Mouse (Mus musculus) lung, embryonic 16.5 days (tissue): ENCODE data around the gene Etfrf1. TPM values are rescaled to one million over a fixed set of nuclear protein-coding genes. Genes with fewer than 3 reads are reported as not detected.

Experiments used
- ATAC-seq: fragments of 200-750 bp; cut with Nextera tagmentation; 2 replicates; pipeline ENCODE4 v1.8.0; 2017; ENCODE audit warnings: low read depth, mild to moderate bottlenecking, moderate library complexity
- H3K27ac ChIP-seq: fragments of 300-500 bp; sonication (generic); 2 replicates; pipeline ENCODE4 v1.5.1; 2014; ENCODE audit warnings: mild to moderate bottlenecking, control low read depth, low read length
- H3K27me3 ChIP-seq: fragments of 300-500 bp; sonication (generic); 2 replicates; pipeline ENCODE4 v1.6.1; 2014; ENCODE audit warnings: low read depth, low read length, mixed read lengths; ENCODE audit not compliant: control insufficient read depth, insufficient read depth
- H3K36me3 ChIP-seq: fragments of 300-500 bp; sonication (generic); 2 replicates; pipeline ENCODE4 v1.6.1; 2014; ENCODE audit warnings: low read length; ENCODE audit not compliant: control insufficient read depth, insufficient read depth
- H3K4me1 ChIP-seq: fragments of 300-500 bp; sonication (generic); replicated peaks from 2 replicates; pipeline ENCODE4 v1.6.1; 2014; ENCODE audit warnings: low read length, mixed read lengths; ENCODE audit not compliant: control insufficient read depth, insufficient read depth
- H3K4me2 ChIP-seq: fragments of 300-500 bp; sonication (generic); 2 replicates; pipeline ENCODE4 v1.6.1; 2014; ENCODE audit warnings: low read depth, low read length, control low read depth
- H3K4me3 ChIP-seq: fragments of 300-500 bp; sonication (generic); 2 replicates; pipeline ENCODE4 v1.5.1; 2014; ENCODE audit warnings: mild to moderate bottlenecking, low read length, control low read depth
- H3K9ac ChIP-seq: fragments of 300-500 bp; sonication (generic); 2 replicates; pipeline ENCODE4 v1.6.1; 2014; ENCODE audit warnings: low read length, control low read depth
- H3K9me3 ChIP-seq: fragments of 300-500 bp; sonication (generic); 2 replicates; pipeline ENCODE4 v1.6.1; 2016; ENCODE audit warnings: low read length; ENCODE audit not compliant: control insufficient read depth
- WGBS: fragments of 180-500 bp; shearing (Covaris S2); extraction: QIAGEN DNeasy Blood & Tissue Kit; methylation state at CpG from one replicate; pipeline ENCODE4 v1.1.7; 2014; 5-methylcytosine and 5-hydroxymethylcytosine counted together
- polyA plus RNA-seq: library from polyadenylated mRNA; unstranded; fragments of >200 nt; fragmentation: Nextera tagmentation; extraction: Ambion mirVana; gene quantifications from 2 replicates; pipeline ENCODE4 v1.2.1, GENCODE M21; 2015

The Etfrf1 gene
- polyA plus RNA-seq, 1 experiment from 2014 or later, result 28.1 TPM

DNA sequence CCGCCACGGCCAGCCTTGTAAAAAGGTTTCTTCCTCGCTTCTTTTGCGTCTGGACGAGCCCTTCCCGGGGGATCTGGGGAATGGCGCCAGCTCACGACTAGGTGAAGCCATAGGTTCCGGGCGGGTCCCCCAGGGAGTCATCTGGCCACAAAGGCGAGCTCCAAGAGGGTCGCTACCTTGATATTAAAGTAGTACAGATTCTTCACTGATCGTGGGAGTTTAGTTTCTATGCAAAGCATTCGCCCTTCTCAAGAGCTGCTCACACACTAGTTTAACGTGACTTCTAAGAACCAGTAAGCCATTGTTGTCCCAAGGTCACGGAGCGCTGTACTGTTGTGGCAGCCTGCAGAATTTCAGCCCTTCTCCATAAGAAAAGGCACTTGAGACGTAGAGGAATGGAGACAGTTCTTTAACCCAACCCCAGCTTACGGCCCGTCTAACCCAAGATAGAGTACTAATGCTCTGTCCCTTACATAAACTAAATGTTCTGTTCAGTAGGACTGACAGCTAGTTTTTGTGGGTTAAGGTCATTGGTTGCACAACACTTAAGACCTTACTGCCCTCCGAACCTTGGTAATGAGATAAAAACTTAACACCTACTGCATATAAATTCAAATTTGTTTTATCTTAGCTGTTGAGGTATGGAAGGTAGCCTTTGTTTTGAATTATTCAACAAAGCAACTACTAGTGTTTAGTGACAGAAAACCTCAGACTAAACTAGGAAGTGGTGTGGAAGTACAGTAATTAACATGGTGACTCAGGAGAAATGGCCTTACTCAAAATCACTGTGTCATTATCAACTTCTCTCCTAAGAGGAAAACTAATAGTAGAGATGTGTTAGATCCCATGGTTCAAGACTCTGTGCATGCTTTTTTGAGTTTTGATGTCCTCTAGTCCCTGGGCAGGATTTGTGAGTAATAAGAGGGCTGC lies 707 bp downstream of the Etfrf1 start:
- H3K9ac ChIP-seq, result peak overlapping the region; percentile 93
- no peaks in the 10 kb centered on the region for H3K27me3 ChIP-seq
- H3K4me3 ChIP-seq, result peak overlapping the region; percentile 82
- peak overlapping the region; percentile 98 for H3K27ac ChIP-seq
- WGBS, result 2% methylated on average over 21 of the region's 21 CpGs
- H3K4me1 ChIP-seq, result peaks cover 10% of the 10 kb centered on the region
- peak; percentile 26 for ATAC-seq
- no peaks in the 10 kb centered on the region for H3K9me3 ChIP-seq
- H3K36me3 ChIP-seq, result peaks cover 2% of the 10 kb centered on the region; the same call in 1 of the 2 replicates
- peak overlapping the region; percentile 60 for H3K4me2 ChIP-seq

DNA sequence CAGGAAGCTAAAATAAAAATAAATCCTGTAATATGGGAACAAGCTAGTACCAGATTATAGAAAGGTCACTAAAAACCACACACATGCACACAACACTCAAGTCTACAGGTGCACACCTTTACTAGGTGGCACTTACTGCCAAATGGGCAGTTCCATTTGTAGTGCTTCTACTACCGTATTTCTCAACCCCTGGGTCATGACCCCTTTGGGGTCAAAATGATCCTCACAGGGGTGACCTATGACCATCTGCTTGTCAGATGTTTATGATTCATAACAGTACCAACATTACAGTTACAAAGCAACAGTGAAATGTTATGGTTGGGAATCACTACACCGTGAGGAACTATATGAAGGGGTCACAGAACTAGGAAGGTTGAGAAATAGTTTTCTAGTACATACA lies 3.0 kb downstream of the Etfrf1 start:
- Histone ChIP-seq H3K27ac (no peak overlapping the region), H3K9ac (no peak overlapping the region), H3K27me3 (no peaks in the 10 kb centered on the region), H3K4me2 (no peak overlapping the region), H3K9me3 (no peaks in the 10 kb centered on the region), H3K36me3 (peaks cover 7% of the 10 kb centered on the region; the same call in 1 of the 2 replicates), H3K4me1 (peaks cover 10% of the 10 kb centered on the region), H3K4me3 (no peak overlapping the region)
- WGBS, result 65% methylated on average over 2 of the region's 2 CpGs
- no peak for ATAC-seq

DNA sequence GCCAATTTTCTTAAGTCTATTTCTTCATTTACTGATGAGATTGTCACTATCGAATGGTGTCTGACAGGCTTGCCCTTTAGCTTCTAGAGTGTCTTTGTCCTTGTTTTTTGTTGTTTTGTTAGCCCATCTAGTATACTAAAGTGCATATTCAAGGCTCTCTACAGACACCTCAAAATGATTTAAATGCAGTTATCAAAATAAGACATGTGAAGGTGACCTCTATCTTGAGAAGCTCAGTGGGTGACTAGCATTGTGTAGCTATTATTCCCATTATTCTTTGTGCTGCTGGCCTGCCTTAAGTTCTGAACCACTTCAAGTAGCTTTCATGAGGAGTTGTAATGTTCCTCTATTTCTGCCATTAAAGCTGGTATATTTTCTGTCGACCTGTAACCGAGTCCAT lies 4.9 kb downstream of the Etfrf1 start:
- H3K27me3 ChIP-seq, result no peaks in the 10 kb centered on the region

DNA sequence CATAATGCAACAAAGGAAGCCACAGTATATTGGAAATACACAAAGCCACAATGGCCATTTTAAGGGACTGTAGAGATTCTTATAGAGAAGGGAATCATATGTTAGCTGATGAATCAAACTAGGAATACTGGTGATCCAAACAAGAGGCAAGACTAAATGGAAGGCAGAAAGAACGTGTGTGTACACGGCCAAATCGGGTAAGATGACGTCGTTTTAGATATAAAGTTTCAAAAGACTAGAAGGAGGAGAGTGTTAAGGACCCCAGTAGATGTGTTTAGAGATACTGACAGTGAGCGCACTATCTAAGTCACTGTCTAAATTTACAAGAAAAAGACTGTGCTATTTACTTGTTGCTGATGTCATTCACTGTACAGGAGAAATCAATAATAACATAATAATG lies 13.3 kb downstream of the Etfrf1 start:
- no peaks in the 10 kb centered on the region for H3K27me3 ChIP-seq
- H3K9me3 ChIP-seq, result no peaks in the 10 kb centered on the region
- H3K9ac ChIP-seq, result no peak overlapping the region
- no peak overlapping the region for H3K4me3 ChIP-seq
- no peak overlapping the region for H3K27ac ChIP-seq
- H3K4me1 ChIP-seq, result no peaks in the 10 kb centered on the region
- WGBS, result 83% methylated on average over 6 of the region's 6 CpGs
- ATAC-seq, result no peak
- no peak overlapping the region for H3K4me2 ChIP-seq
- peaks cover 6% of the 10 kb centered on the region for H3K36me3 ChIP-seq

More for the DNA sequence above, 4.9 kb downstream of the Etfrf1 start:
- ATAC-seq, result no peak
- Histone ChIP-seq H3K4me1 (peaks cover 7% of the 10 kb centered on the region), H3K27ac (no peak overlapping the region), H3K4me2 (no peak overlapping the region), H3K9ac (no peak overlapping the region), H3K36me3 (peaks cover 7% of the 10 kb centered on the region; the same call in 1 of the 2 replicates), H3K4me3 (no peak overlapping the region), H3K9me3 (no peaks in the 10 kb centered on the region)
- WGBS, result 87% methylated on average over 3 of the region's 3 CpGs

DNA sequence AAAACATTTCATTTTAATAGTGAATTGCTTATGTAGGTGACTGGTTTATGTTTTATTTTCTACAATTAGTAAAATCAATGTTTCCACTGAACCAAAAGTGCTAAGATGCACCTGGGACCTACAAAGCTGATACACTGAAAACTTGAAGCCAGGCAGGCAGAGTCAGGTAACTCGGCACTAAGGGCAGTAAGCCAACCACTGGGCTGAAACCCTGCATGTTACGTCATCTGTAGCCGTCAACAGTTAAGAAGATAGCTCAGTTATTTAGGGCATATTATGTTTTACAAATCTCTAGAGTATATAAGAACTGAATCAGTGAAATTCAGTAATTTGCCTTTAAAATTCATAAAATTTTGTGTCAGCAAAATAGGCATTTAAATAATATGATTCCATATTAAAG lies 15.4 kb downstream of the Etfrf1 start:
- Histone ChIP-seq H3K27me3 (no peaks in the 10 kb centered on the region), H3K27ac (no peak overlapping the region), H3K9ac (no peak overlapping the region), H3K9me3 (no peaks in the 10 kb centered on the region), H3K36me3 (peaks cover 10% of the 10 kb centered on the region), H3K4me1 (no peaks in the 10 kb centered on the region), H3K4me2 (no peak overlapping the region), H3K4me3 (no peak overlapping the region)
- no peak for ATAC-seq
- 75% methylated on average over 3 of the region's 3 CpGs for WGBS

DNA sequence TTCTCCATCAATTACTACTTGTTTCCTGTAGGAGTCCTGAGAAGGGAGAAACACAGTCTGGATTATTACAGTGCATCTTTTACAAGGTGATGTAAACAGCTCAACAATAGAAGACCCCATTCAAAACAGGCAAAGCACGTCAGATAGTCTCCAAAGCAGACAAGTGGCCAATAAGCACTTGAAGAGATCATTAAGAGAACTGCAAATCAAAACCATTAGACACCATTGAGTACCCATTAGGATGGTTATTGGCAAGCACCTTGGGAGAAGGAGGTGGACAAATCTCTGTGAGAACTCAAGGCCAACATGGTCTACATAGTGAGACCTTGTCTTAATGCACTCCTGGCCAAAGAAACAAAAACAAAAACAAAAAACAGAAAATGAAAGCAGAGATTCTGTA lies 23.5 kb downstream of the Etfrf1 start:
- no peaks in the 10 kb centered on the region for H3K27me3 ChIP-seq
- no peak overlapping the region for H3K4me3 ChIP-seq
- H3K36me3 ChIP-seq, result peaks cover 13% of the 10 kb centered on the region
- no peak overlapping the region for H3K9ac ChIP-seq
- no peaks in the 10 kb centered on the region for H3K4me1 ChIP-seq
- H3K27ac ChIP-seq, result no peak overlapping the region
- no peak for ATAC-seq
- H3K9me3 ChIP-seq, result no peaks in the 10 kb centered on the region
- WGBS, result 88% methylated on average over 1 of the region's 1 CpGs
- no peak overlapping the region for H3K4me2 ChIP-seq

DNA sequence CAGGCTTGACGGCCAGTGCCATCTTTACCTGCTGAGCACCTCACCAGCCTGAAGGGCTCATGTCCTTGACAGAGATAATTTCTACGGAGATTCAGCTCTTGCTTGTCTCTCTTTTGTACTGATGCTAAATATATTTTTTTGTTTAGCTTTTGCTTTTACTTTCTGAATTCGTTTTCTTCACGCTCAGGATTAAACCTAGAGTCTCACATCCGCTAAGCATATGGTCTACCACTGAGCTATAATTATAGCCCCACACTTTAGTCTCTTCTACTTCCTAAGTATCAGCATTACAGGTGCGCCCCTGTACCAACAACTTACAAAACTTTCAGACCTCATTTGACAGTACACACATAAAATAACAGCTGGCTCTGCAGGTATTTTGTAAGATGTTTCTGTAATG lies 24.4 kb downstream of the Etfrf1 start:
- H3K4me1 ChIP-seq, result no peaks in the 10 kb centered on the region
- H3K27ac ChIP-seq, result no peak overlapping the region
- WGBS, result 85% methylated on average over 6 of the region's 6 CpGs
- H3K4me2 ChIP-seq, result no peak overlapping the region
- no peak overlapping the region for H3K4me3 ChIP-seq
- no peak overlapping the region for H3K9ac ChIP-seq
- peaks cover 13% of the 10 kb centered on the region for H3K36me3 ChIP-seq
- no peak for ATAC-seq
- H3K27me3 ChIP-seq, result no peaks in the 10 kb centered on the region
- H3K9me3 ChIP-seq, result no peaks in the 10 kb centered on the region

DNA sequence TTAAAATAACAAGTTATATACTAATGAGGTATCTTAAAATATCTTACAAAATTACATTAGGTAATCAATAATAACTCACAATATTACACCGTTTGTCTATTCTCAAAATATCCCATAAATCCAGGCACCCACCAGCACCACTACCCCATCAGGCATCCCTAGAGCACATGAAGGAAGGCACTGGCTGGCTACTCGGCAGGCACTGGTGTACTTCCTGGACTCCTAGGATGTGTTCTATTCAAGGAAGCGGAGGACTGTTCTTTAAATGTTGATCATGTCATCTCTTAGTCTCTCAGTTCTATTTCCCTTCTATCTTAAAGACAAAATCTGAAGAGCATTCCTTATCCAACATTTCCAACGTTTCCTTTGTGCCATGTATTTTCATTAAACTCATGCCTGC lies 26.2 kb downstream of the Etfrf1 start:
- H3K4me1 ChIP-seq, result no peaks in the 10 kb centered on the region
- H3K27me3 ChIP-seq, result no peaks in the 10 kb centered on the region
- H3K9me3 ChIP-seq, result no peaks in the 10 kb centered on the region
- no peak overlapping the region for H3K4me3 ChIP-seq
- peaks cover 5% of the 10 kb centered on the region; the same call in 1 of the 2 replicates for H3K36me3 ChIP-seq
- WGBS, result 65% methylated on average over 4 of the region's 4 CpGs
- H3K27ac ChIP-seq, result no peak overlapping the region
- H3K9ac ChIP-seq, result no peak overlapping the region
- ATAC-seq, result no peak
- no peak overlapping the region for H3K4me2 ChIP-seq

DNA sequence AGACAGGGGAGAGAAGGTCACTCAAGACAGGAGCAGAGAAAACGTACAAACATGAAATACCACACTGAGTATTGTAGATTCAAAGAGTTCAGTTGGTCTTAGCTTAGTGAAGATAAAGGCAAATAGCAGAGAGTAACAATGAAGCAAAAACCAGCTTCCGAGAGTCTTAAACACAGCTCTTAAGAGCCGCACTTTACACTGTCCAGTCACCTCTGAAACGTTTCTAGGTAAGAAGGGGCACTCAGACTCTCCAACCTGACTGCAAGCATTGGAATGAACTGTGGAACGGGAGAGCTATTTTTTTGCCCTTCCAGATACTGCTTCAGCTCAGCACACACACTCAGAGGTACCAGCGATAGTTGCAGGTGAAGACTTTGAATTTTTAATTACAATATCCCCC lies 29.4 kb downstream of the Etfrf1 start:
- H3K4me1 ChIP-seq, result no peaks in the 10 kb centered on the region
- no peak overlapping the region for H3K4me2 ChIP-seq
- no peak overlapping the region for H3K4me3 ChIP-seq
- WGBS, result 71% methylated on average over 6 of the region's 6 CpGs
- no peak for ATAC-seq
- no peaks in the 10 kb centered on the region for H3K9me3 ChIP-seq
- H3K27ac ChIP-seq, result peak overlapping the region; percentile 13; the same call in 1 of the 2 replicates
- H3K9ac ChIP-seq, result no peak overlapping the region
- peaks cover 7% of the 10 kb centered on the region for H3K36me3 ChIP-seq
- no peaks in the 10 kb centered on the region for H3K27me3 ChIP-seq
